Mouse (Mus musculus) forebrain, embryonic 13.5 days (tissue): Measurements from ENCODE around the gene Hrct1. TPM values are rescaled to one million over a fixed set of nuclear protein-coding genes. Genes with fewer than 3 reads are reported as not detected.

Source experiments
- ATAC-seq: fragments of 200-750 bp; cut with Nextera tagmentation; 2 replicates; pipeline ENCODE4 v1.8.0; 2017
- H3K27ac ChIP-seq: fragments of 300-500 bp; sonication (generic); 2 replicates; pipeline ENCODE4 v1.5.1; 2015; ENCODE audit warnings: inconsistent platforms, mild to moderate bottlenecking, moderate library complexity
- H3K27me3 ChIP-seq: fragments of 300-500 bp; sonication (generic); 2 replicates; pipeline ENCODE4 v1.6.1; 2015; ENCODE audit warnings: mild to moderate bottlenecking, inconsistent platforms
- H3K36me3 ChIP-seq: fragments of 300-500 bp; sonication (generic); 2 replicates; pipeline ENCODE4 v1.6.1; 2015; ENCODE audit warnings: mild to moderate bottlenecking, inconsistent platforms; ENCODE audit not compliant: poor library complexity, severe bottlenecking
- H3K4me1 ChIP-seq: fragments of 300-500 bp; sonication (generic); 2 replicates; pipeline ENCODE4 v1.6.1; 2015; ENCODE audit warnings: inconsistent platforms
- H3K4me2 ChIP-seq: fragments of 300-500 bp; sonication (generic); 2 replicates; pipeline ENCODE4 v1.6.1; 2015; ENCODE audit warnings: inconsistent platforms, mild to moderate bottlenecking, moderate library complexity
- H3K4me3 ChIP-seq: fragments of 300-500 bp; sonication (generic); 2 replicates; pipeline ENCODE4 v1.5.1; 2015; ENCODE audit warnings: mild to moderate bottlenecking, inconsistent platforms
- H3K9ac ChIP-seq: fragments of 300-500 bp; sonication (generic); 2 replicates; pipeline ENCODE4 v1.6.1; 2015; ENCODE audit warnings: mild to moderate bottlenecking, inconsistent platforms
- H3K9me3 ChIP-seq: fragments of 300-500 bp; sonication (generic); replicated peaks from 2 replicates; pipeline ENCODE4 v1.6.1; 2016; ENCODE audit warnings: inconsistent platforms
- WGBS: fragments of 180-500 bp; shearing (Covaris S2); methylation state at CpG from one replicate; pipeline ENCODE4 v1.1.7; 2015; 5-methylcytosine and 5-hydroxymethylcytosine counted together
- polyA plus RNA-seq: library from polyadenylated mRNA; unstranded; fragments of >200 nt; fragmentation: Nextera tagmentation; extraction: Ambion mirVana; gene quantifications from 2 replicates; pipeline ENCODE4 v1.2.1, GENCODE M21; 2015

The Hrct1 gene
- polyA plus RNA-seq, 1 experiment from 2014 or later = 0.30 TPM

DNA sequence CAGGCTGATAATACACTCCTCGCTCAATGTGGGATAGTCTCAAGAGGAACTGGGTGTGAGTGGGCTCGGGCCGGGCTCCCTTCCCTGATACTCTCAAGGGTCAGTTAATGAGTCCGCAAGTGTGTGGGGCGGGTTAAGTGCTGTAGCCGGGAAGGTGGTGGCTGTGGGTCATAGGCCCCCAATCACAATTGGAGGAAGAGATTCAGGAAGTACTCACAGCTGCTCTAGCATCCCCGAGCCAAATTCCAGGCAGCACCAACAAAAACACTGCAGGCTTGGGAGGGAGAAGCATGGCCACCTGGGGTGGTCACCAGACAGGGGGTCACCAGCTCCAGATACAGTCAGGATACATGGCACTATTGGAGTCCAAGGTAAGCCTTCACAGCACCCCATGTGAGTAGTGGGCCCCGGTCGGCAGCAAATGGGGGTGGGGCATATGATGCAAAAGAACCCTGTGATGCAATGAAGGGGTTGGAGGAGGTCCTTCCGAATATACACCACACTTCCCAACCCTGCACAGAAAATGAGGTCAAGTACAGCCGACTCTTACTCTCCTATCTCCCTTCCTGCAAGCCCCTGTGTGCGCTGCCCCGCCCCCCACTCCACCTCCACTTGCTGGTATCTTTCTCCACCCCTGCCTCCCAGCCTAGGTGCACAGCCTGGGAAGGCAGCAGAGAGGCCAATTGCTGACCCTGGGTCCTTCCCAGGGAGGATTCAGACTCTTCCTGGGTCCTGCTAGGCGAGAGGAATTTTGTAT, 3.0 kb downstream of the Hrct1 start, which contains the start of gene Spaar:
Gene Spaar, plus strand, starts transcription at position 241 of the 757 bp plus-strand sequence.
- H3K27me3 ChIP-seq = no peaks in the 10 kb centered on the region
- no peak for ATAC-seq
- no peaks in the 10 kb centered on the region for H3K9me3 ChIP-seq
- H3K4me2 ChIP-seq = no peak within 1 kb of the TSS
- H3K4me1 ChIP-seq = no peaks in the 10 kb centered on the region
- WGBS = 73% methylated on average over 14 of the region's 14 CpGs
- no peak within 1 kb of the TSS for H3K9ac ChIP-seq
- no peak within 1 kb of the TSS for H3K27ac ChIP-seq
- no peaks in the 10 kb centered on the region for H3K36me3 ChIP-seq
- no peak within 1 kb of the TSS for H3K4me3 ChIP-seq

GRCm38 (mm10) chr4:43730750-43731297, 3.8 kb downstream of the Hrct1 start:
- H3K9me3 ChIP-seq = no peaks in the 10 kb centered on the region
- H3K36me3 ChIP-seq = no peaks in the 10 kb centered on the region
- no peak overlapping the region for H3K27ac ChIP-seq
- 75% methylated on average over 21 of the region's 21 CpGs for WGBS
- ATAC-seq = no peak
- H3K4me1 ChIP-seq = no peaks in the 10 kb centered on the region
- no peak overlapping the region for H3K4me3 ChIP-seq
- no peak overlapping the region for H3K4me2 ChIP-seq
- no peaks in the 10 kb centered on the region for H3K27me3 ChIP-seq
- no peak overlapping the region for H3K9ac ChIP-seq

GRCm38 (mm10) chr4:43732171-43732570, 5.2 kb downstream of the Hrct1 start:
- H3K27ac ChIP-seq = no peak overlapping the region; the same call in 1 of the 2 replicates
- no peak overlapping the region for H3K4me2 ChIP-seq
- no peak for ATAC-seq
- H3K27me3 ChIP-seq = no peaks in the 10 kb centered on the region
- H3K4me1 ChIP-seq = no peaks in the 10 kb centered on the region
- H3K9me3 ChIP-seq = no peaks in the 10 kb centered on the region
- no peak overlapping the region for H3K9ac ChIP-seq
- H3K36me3 ChIP-seq = no peaks in the 10 kb centered on the region
- WGBS = 25% methylated on average over 1 of the region's 1 CpGs
- no peak overlapping the region for H3K4me3 ChIP-seq

DNA sequence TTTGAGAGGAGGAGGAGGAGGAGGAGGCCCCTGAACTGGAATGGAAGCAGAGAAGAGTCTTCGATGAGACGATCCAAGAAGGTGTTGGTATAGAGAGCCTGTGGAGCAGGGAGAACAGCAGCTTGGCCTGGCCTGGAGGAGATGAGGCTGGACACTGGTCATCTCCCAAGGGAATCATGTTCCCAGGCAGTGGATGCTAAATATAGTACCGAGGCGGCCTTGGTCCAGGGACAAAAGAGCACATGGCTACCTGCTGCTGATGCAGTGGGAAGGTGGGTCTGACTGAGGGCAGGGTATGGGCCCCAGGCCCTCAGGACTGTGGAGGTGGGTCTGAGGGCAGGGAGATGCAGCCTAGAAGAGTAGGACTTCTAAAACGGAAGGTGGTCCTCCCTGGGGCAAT, 6.2 kb downstream of the Hrct1 start:
- no peaks in the 10 kb centered on the region for H3K27me3 ChIP-seq
- H3K9me3 ChIP-seq = no peaks in the 10 kb centered on the region
- 83% methylated on average over 5 of the region's 5 CpGs for WGBS
- no peak overlapping the region for H3K27ac ChIP-seq
- no peaks in the 10 kb centered on the region for H3K4me1 ChIP-seq
- ATAC-seq = no peak
- no peak overlapping the region for H3K9ac ChIP-seq
- no peaks in the 10 kb centered on the region for H3K36me3 ChIP-seq
- H3K4me2 ChIP-seq = no peak overlapping the region
- H3K4me3 ChIP-seq = no peak overlapping the region

DNA sequence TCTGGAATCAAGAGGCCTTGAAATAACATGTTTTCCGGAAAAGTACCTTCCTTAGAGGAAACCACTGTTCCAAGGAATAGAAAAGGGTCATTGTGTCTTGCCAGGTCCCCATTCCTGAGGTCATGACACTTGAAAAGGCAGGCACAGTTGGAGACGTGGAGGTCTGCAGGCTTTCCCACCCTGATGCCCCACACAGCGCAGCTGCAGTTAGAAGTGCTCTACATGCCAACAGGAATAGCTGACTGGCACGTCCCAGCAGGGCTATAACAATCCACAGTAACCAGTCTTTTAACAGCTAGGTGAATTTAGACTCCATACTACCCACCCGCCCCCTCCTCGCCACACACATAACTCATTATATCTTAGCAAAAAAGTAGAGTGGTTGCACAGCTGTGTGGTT, 10.2 kb downstream of the Hrct1 start:
- H3K27me3 ChIP-seq = no peaks in the 10 kb centered on the region
- no peaks in the 10 kb centered on the region for H3K9me3 ChIP-seq
- H3K36me3 ChIP-seq = no peaks in the 10 kb centered on the region
- no peak overlapping the region for H3K9ac ChIP-seq
- WGBS = 64% methylated on average over 6 of the region's 6 CpGs
- no peak for ATAC-seq
- H3K27ac ChIP-seq = no peak overlapping the region
- H3K4me1 ChIP-seq = no peaks in the 10 kb centered on the region
- no peak overlapping the region for H3K4me2 ChIP-seq
- no peak overlapping the region for H3K4me3 ChIP-seq

- Histone ChIP-seq H3K9me3 (no peaks in the 10 kb centered on the region), H3K9ac (no peak overlapping the region), H3K36me3 (no peaks in the 10 kb centered on the region), H3K4me3 (no peak overlapping the region), H3K27ac (no peak overlapping the region), H3K4me2 (no peak overlapping the region), H3K27me3 (no peaks in the 10 kb centered on the region), H3K4me1 (no peaks in the 10 kb centered on the region)
- ATAC-seq = no peak
- WGBS = 75% methylated on average over 8 of the region's 8 CpGs
Observed at GRCm38 (mm10) chr4:43738989-43739674, 12.1 kb downstream of the Hrct1 start.

GRCm38 (mm10) chr4:43741526-43741925, 14.5 kb downstream of the Hrct1 start:
- no peak for ATAC-seq
- 81% methylated on average over 5 of the region's 5 CpGs for whole genome bisulfite sequencing

GRCm38 (mm10) chr4:43742637-43743036, 15.6 kb downstream of the Hrct1 start:
- WGBS = 43% methylated on average over 4 of the region's 4 CpGs
- H3K9me3 ChIP-seq = no peaks in the 10 kb centered on the region
- no peaks in the 10 kb centered on the region for H3K36me3 ChIP-seq
- no peak for ATAC-seq
- no peak overlapping the region for H3K4me3 ChIP-seq
- no peak overlapping the region for H3K9ac ChIP-seq
- no peaks in the 10 kb centered on the region for H3K27me3 ChIP-seq
- no peak overlapping the region for H3K4me2 ChIP-seq
- no peaks in the 10 kb centered on the region for H3K4me1 ChIP-seq
- H3K27ac ChIP-seq = no peak overlapping the region

More at GRCm38 (mm10) chr4:43741526-43741925, 14.5 kb downstream of the Hrct1 start:
- H3K9ac ChIP-seq = no peak overlapping the region
- H3K4me3 ChIP-seq = no peak overlapping the region
- H3K4me2 ChIP-seq = no peak overlapping the region
- no peak overlapping the region for H3K27ac ChIP-seq
- H3K36me3 ChIP-seq = no peaks in the 10 kb centered on the region
- no peaks in the 10 kb centered on the region for H3K4me1 ChIP-seq
- H3K27me3 ChIP-seq = no peaks in the 10 kb centered on the region
- no peaks in the 10 kb centered on the region for H3K9me3 ChIP-seq

- Histone ChIP-seq H3K9me3 (no peaks in the 10 kb centered on the region), H3K4me2 (no peak overlapping the region), H3K4me1 (no peaks in the 10 kb centered on the region), H3K4me3 (no peak overlapping the region), H3K9ac (no peak overlapping the region), H3K36me3 (no peaks in the 10 kb centered on the region), H3K27ac (no peak overlapping the region), H3K27me3 (no peaks in the 10 kb centered on the region)
- 68% methylated on average over 1 of the region's 1 CpGs for WGBS
- no peak for ATAC-seq
Observed at GRCm38 (mm10) chr4:43743099-43743498, 16.1 kb downstream of the Hrct1 start.

- no peak overlapping the region for H3K4me2 ChIP-seq
- no peaks in the 10 kb centered on the region for H3K27me3 ChIP-seq
- WGBS = 14% methylated on average over 6 of the region's 6 CpGs
- H3K9ac ChIP-seq = no peak overlapping the region
- H3K9me3 ChIP-seq = no peaks in the 10 kb centered on the region
- H3K4me1 ChIP-seq = no peaks in the 10 kb centered on the region
- H3K36me3 ChIP-seq = no peaks in the 10 kb centered on the region
- no peak overlapping the region for H3K4me3 ChIP-seq
- no peak overlapping the region for H3K27ac ChIP-seq
- no peak for ATAC-seq
Observed at GRCm38 (mm10) chr4:43745187-43745586, 18.2 kb downstream of the Hrct1 start.

DNA sequence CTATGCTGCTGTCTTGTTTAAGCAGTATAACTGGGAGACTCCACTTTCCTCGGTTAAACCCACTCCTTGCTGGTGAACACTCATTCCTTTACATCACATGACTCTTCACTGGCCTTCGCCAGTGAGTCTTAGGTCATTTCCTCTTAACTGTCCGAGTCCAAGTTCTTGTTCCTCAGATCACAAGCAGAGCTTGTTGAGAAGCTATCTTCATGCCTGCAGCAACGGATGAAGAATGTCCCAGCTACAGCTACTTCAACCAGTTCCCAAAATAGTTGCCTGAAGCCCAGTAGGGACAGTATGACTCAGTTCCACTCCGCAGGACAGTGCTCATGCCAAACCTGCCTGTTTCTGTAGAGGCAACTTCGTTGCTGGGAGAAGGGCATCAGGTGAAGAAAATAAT, 30.2 kb downstream of the Hrct1 start:
- Histone ChIP-seq H3K9ac (no peak overlapping the region), H3K4me3 (no peak overlapping the region), H3K9me3 (no peaks in the 10 kb centered on the region), H3K27me3 (no peaks in the 10 kb centered on the region), H3K27ac (no peak overlapping the region), H3K4me2 (no peak overlapping the region), H3K36me3 (no peaks in the 10 kb centered on the region), H3K4me1 (no peaks in the 10 kb centered on the region)
- WGBS = 87% methylated on average over 6 of the region's 6 CpGs
- no peak for ATAC-seq

DNA sequence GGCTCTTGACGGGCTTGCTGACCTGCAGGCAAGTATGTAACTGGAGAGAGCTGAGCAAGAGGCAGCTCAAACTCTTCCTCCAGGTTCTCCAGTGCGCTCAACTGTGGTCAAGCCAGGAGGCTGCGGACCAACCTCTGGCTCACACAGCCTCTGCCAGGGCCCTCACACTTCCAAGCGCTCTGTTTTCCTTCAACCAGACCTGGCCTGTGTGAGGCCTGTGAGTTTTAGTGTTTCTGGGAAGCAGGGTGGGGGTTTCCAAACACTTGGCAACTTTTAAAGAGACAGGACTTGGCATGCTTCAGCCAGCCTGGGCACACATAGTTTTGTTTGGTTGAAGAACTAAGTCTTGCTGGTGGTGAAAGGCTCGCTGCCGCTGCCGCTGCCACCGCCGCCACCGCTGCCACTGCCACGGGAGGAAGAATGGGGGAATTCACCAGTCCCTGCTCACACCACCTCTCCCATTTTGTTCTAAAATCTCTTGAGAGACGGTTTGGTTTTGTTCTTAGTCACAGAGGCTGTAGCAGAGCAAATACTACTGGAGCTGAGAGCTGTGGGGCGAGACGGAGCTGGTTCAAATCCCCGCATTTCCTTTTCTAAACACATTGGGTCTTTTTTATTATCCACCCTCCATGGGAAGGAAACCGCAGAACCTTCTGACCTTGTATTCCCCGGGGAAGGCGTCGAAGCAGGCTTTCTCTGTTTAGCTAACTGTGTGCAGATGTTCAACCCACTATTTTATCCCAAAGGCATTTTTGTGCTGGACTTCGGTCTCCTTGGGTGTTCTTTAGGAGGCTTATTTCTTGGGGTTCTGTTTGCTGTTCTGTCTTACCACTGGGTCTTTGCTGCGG, 32.8 kb downstream of the Hrct1 start:
- Histone ChIP-seq H3K27me3 (no peaks in the 10 kb centered on the region), H3K9me3 (no peaks in the 10 kb centered on the region; the same call in 1 of the 2 replicates), H3K4me2 (no peak overlapping the region), H3K4me1 (no peaks in the 10 kb centered on the region), H3K36me3 (no peaks in the 10 kb centered on the region), H3K27ac (no peak overlapping the region), H3K4me3 (no peak overlapping the region), H3K9ac (no peak overlapping the region)
- ATAC-seq = no peak
- WGBS = 85% methylated on average over 21 of the region's 21 CpGs
